In the genomic region with DNA sequence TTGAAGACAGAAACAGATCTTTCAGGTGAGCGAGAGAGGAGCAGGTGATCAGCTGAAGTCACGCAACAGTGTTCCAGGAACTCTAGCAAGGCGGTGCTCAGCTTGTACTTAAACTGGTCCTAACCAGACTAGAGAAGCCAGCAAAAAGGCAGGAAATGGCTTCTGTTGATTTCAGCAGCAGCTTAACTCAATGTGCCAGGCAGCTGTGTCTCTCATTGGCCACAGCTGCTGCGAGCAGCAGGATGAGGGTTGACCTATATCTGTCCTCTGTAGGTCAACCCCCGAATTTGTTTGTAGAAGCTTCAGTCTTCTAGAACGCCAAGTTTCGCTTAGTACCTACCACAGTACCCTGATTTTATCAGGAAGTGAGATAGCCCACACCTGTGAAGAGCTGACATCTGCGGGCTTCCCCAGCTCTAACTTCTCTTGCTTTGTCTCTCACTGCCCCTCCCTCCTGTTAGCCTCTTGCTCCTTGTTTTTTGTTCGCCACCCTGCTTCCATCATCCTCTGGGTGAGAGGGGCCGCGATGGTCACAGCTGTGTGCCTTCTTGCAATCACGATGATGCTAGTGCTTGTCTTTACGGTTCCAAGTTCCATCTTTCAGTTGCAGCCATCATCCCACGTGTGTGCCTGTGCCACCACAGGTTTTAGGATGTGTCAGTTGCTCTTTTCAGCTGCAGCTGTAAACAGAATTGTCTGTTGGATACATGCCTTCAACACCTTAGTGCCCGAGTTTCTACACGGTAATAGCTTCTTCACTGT, we compare ENCODE assay signal across 10 mouse cellular contexts. TPM values are rescaled to one million over a fixed set of nuclear protein-coding genes. Genes with fewer than 3 reads are reported as not detected.
DNase-seq lines count a peak whose midpoint lies in the region; ATAC-seq and TF ChIP-seq lines count a peak whose summit lies in the region.
"Had no signal": no experiment of that assay in that cellular context is flagged by ENCODE, and none has a peak within 500 bp of the region (broad histone marks: within the 10 kb centered on the region; RNA-seq: fewer than 3 reads in every experiment).

No protein-coding gene starts in this region.

- WGBS in lung, embryonic 15.5 days, result 60% methylated on average over 16 of the region's 16 CpGs
- WGBS in lung, adult 2 months, result 60% methylated on average over 16 of the region's 16 CpGs
- WGBS in intestine, embryonic 16.5 days, result 72% methylated on average over 16 of the region's 16 CpGs
- 92% methylated on average over 16 of the region's 16 CpGs for WGBS in forebrain, embryonic 11.5 days
- 92% methylated on average over 16 of the region's 16 CpGs for WGBS in midbrain, embryonic 16.5 days
- WGBS in midbrain, embryonic 13.5 days, result 86% methylated on average over 16 of the region's 16 CpGs

- no peak overlapping the region for H3K9ac ChIP-seq in lung, embryonic 15.5 days
- no peak overlapping the region for H3K9ac ChIP-seq in intestine, embryonic 16.5 days (ENCODE audit: low read depth, low read length)
- H3K9ac ChIP-seq in forebrain, embryonic 11.5 days (ENCODE audit: low read length), result no peak overlapping the region
- H3K9ac ChIP-seq in midbrain, embryonic 16.5 days (ENCODE audit: low read depth, low read length), result no peak overlapping the region
- no peak overlapping the region for H3K9ac ChIP-seq in midbrain, embryonic 13.5 days (replicated peaks)
- H3K9ac ChIP-seq: embryonic facial prominence, embryonic 12.5 days; heart, embryonic 13.5 days; limb, embryonic 12.5 days had no signal

- TF ChIP-seq CTCF in lung, adult 2 months (IDR thresholded peaks at IDR 0.05; ENCODE audit: insufficient read depth, low read length), result no peak

- H3K4me2 ChIP-seq in lung, embryonic 15.5 days, result no peak overlapping the region
- no peak overlapping the region for H3K4me2 ChIP-seq in intestine, embryonic 16.5 days (ENCODE audit: low read depth, low read length)
- no peak overlapping the region for H3K4me2 ChIP-seq in forebrain, embryonic 11.5 days (ENCODE audit: low read depth, low read length, severe bottlenecking)
- no peak overlapping the region for H3K4me2 ChIP-seq in midbrain, embryonic 16.5 days (ENCODE audit: low read length)
- no peak overlapping the region for H3K4me2 ChIP-seq in midbrain, embryonic 13.5 days (replicated peaks)
- H3K4me2 ChIP-seq: embryonic facial prominence, embryonic 12.5 days; heart, embryonic 13.5 days; limb, embryonic 12.5 days had no signal

- no peaks in the 10 kb centered on the region for H3K9me3 ChIP-seq in lung, embryonic 15.5 days
- H3K9me3 ChIP-seq in intestine, embryonic 16.5 days (ENCODE audit: control insufficient read depth, low read length), result no peaks in the 10 kb centered on the region
- H3K9me3 ChIP-seq in forebrain, embryonic 11.5 days (ENCODE audit: control insufficient read depth, low read length), result no peaks in the 10 kb centered on the region
- H3K9me3 ChIP-seq in midbrain, embryonic 16.5 days (replicated peaks; ENCODE audit: control insufficient read depth, low read length, poor library complexity, severe bottlenecking), result no peaks in the 10 kb centered on the region
- no peaks in the 10 kb centered on the region for H3K9me3 ChIP-seq in midbrain, embryonic 13.5 days
- H3K9me3 ChIP-seq: embryonic facial prominence, embryonic 12.5 days; heart, embryonic 13.5 days; limb, embryonic 12.5 days had no signal

- no peak overlapping the region for H3K4me3 ChIP-seq in lung, embryonic 15.5 days
- H3K4me3 ChIP-seq in lung, adult 2 months (replicated peaks; ENCODE audit: extremely low read depth, low read depth, low read length), result no peak overlapping the region
- no peak overlapping the region for H3K4me3 ChIP-seq in intestine, embryonic 16.5 days (ENCODE audit: low read length)
- no peak overlapping the region for H3K4me3 ChIP-seq in forebrain, embryonic 11.5 days (ENCODE audit: low read depth, low read length)
- H3K4me3 ChIP-seq in midbrain, embryonic 16.5 days (ENCODE audit: low read depth, low read length), result no peak overlapping the region
- H3K4me3 ChIP-seq in midbrain, embryonic 13.5 days (replicated peaks), result no peak overlapping the region
- H3K4me3 ChIP-seq: embryonic facial prominence, embryonic 12.5 days; heart, embryonic 13.5 days; limb, embryonic 12.5 days had no signal

- peak; percentile 69; the same call in 1 of the 2 replicates for ATAC-seq in lung, embryonic 15.5 days (ENCODE audit: borderline replicate concordance, extremely low read depth, low FRiP score, low TSS enrichment)
- peak; percentile 66 for ATAC-seq in intestine, embryonic 16.5 days
- no peak for ATAC-seq in forebrain, embryonic 11.5 days (replicated peaks; ENCODE audit: low FRiP score)
- no peak for ATAC-seq in midbrain, embryonic 16.5 days
- no peak for ATAC-seq in midbrain, embryonic 13.5 days

- H3K27ac ChIP-seq in lung, embryonic 15.5 days, result no peak overlapping the region
- no peak overlapping the region for H3K27ac ChIP-seq in intestine, embryonic 16.5 days (ENCODE audit: low read length)
- no peak overlapping the region for H3K27ac ChIP-seq in forebrain, embryonic 11.5 days (ENCODE audit: low read depth, low read length)
- no peak overlapping the region for H3K27ac ChIP-seq in midbrain, embryonic 16.5 days (ENCODE audit: low read length)
- H3K27ac ChIP-seq in midbrain, embryonic 13.5 days, result no peak overlapping the region
- H3K27ac ChIP-seq: embryonic facial prominence, embryonic 12.5 days; heart, embryonic 13.5 days; limb, embryonic 12.5 days had no signal

- no peaks in the 10 kb centered on the region for H3K27me3 ChIP-seq in lung, embryonic 15.5 days
- H3K27me3 ChIP-seq in intestine, embryonic 16.5 days (replicated peaks; ENCODE audit: control insufficient read depth, insufficient read depth, low read length), result no peaks in the 10 kb centered on the region
- H3K27me3 ChIP-seq in forebrain, embryonic 11.5 days (ENCODE audit: control insufficient read depth, insufficient read depth, low read length), result no peaks in the 10 kb centered on the region
- H3K27me3 ChIP-seq in midbrain, embryonic 16.5 days (ENCODE audit: control insufficient read depth, insufficient read depth, low read depth, low read length), result no peaks in the 10 kb centered on the region
- no peaks in the 10 kb centered on the region for H3K27me3 ChIP-seq in midbrain, embryonic 13.5 days
- H3K27me3 ChIP-seq: embryonic facial prominence, embryonic 12.5 days; heart, embryonic 13.5 days; limb, embryonic 12.5 days had no signal

- H3K4me1 ChIP-seq in lung, embryonic 15.5 days, result peaks cover 13% of the 10 kb centered on the region
- H3K4me1 ChIP-seq in lung, adult 2 months (ENCODE audit: control insufficient read depth, insufficient read depth, low read length), result peaks cover 5% of the 10 kb centered on the region
- peaks cover 4% of the 10 kb centered on the region; the same call in 1 of the 2 replicates for H3K4me1 ChIP-seq in intestine, embryonic 16.5 days (ENCODE audit: control insufficient read depth, insufficient read depth, low read length)
- H3K4me1 ChIP-seq in forebrain, embryonic 11.5 days (replicated peaks; ENCODE audit: control insufficient read depth, insufficient read depth, low read length), result 0 out of 2 replicates have a peak, but pooled peaks cover 2% of the 10 kb centered on the region
- peaks cover 8% of the 10 kb centered on the region; the same call in 1 of the 2 replicates for H3K4me1 ChIP-seq in midbrain, embryonic 16.5 days (ENCODE audit: control insufficient read depth, insufficient read depth, low read length)
- peaks cover 19% of the 10 kb centered on the region for H3K4me1 ChIP-seq in midbrain, embryonic 13.5 days (replicated peaks)
- H3K4me1 ChIP-seq: embryonic facial prominence, embryonic 12.5 days had no signal

- no peak for DNase-seq in lung, adult 2 months
- DNase-seq in skeletal muscle tissue, adult 2 months (ENCODE audit: low read depth, low spot score), result peak; percentile 24
- DNase-seq in forebrain, embryonic 11.5 days (ENCODE audit: low spot score), result no peak

- no peak for TF ChIP-seq POLR2A in lung, adult 2 months (IDR thresholded peaks at IDR 0.05; ENCODE audit: borderline replicate concordance, extremely low read depth, low read depth, low read length)

- no peaks in the 10 kb centered on the region for H3K36me3 ChIP-seq in lung, embryonic 15.5 days
- H3K36me3 ChIP-seq in intestine, embryonic 16.5 days (ENCODE audit: control insufficient read depth, insufficient read depth, low read length), result no peaks in the 10 kb centered on the region
- H3K36me3 ChIP-seq in forebrain, embryonic 11.5 days (ENCODE audit: control insufficient read depth, insufficient read depth, low read length), result no peaks in the 10 kb centered on the region
- no peaks in the 10 kb centered on the region for H3K36me3 ChIP-seq in midbrain, embryonic 16.5 days (ENCODE audit: control insufficient read depth, insufficient read depth, low read length)
- no peaks in the 10 kb centered on the region for H3K36me3 ChIP-seq in midbrain, embryonic 13.5 days
- H3K36me3 ChIP-seq: embryonic facial prominence, embryonic 12.5 days; heart, embryonic 13.5 days; limb, embryonic 12.5 days had no signal

RNA-seq across cellular contexts. Expression of a gene that starts 23.8 kb away (rescaled TPM):
- polyA plus RNA-seq in lung, embryonic 15.5 days (2015; fragmentation: Nextera tagmentation; extraction: Ambion mirVana), result 8.7 and 10.6 TPM in 2 replicates
- polyA plus RNA-seq in lung, adult 2 months (2012; rRNA removed), result 6.6 and 13.0 TPM in 2 replicates
- 1.9 and 2.3 TPM in 2 replicates for polyA plus RNA-seq in intestine, embryonic 16.5 days (2015; fragmentation: Nextera tagmentation; extraction: Ambion mirVana)
- 16.8 and 20.5 TPM in 2 replicates for polyA plus RNA-seq in forebrain, embryonic 11.5 days (2014; fragmentation: Nextera tagmentation; extraction: Ambion mirVana)
- polyA plus RNA-seq in midbrain, embryonic 16.5 days (2015; fragmentation: Nextera tagmentation; extraction: Ambion mirVana), result 4.8 and 7.1 TPM in 2 replicates
- 10.5 and 14.6 TPM in 2 replicates for polyA plus RNA-seq in midbrain, embryonic 13.5 days (2015; fragmentation: Nextera tagmentation; extraction: Ambion mirVana)

Comparison
In these comparisons a context has a peak if more than half of its experiments do, and no peak if none do; other contexts are left out.
1. ATAC-seq: peak in lung, embryonic 15.5 days (single experiment) and intestine, embryonic 16.5 days (single experiment); none in forebrain, embryonic 11.5 days (single experiment), midbrain, embryonic 16.5 days (single experiment) and midbrain, embryonic 13.5 days (single experiment).